Mouse (Mus musculus) forebrain, embryonic 11.5 days (tissue): ENCODE measurements around the gene E2f7. TPM values are rescaled to one million over a fixed set of nuclear protein-coding genes. Genes with fewer than 3 reads are reported as not detected.

Experiments used
- polyA plus RNA-seq: library from polyadenylated mRNA; unstranded; fragments of >200 nt; fragmentation: Nextera tagmentation; extraction: Ambion mirVana; gene quantifications from 2 replicates; pipeline ENCODE4 v1.2.1, GENCODE M21; 2014

E2f7 gene
- polyA plus RNA-seq, 1 experiment from 2014 or later, result 46.5 TPM

Other genes starting within 250 kb of the E2f7 start
- gene Csrp2, start 174.3 kb downstream of the E2f7 start, polyA plus RNA-seq, result 169 and 173 TPM in 2 replicates